Mouse (Mus musculus): ENCODE measurements around the gene Slc13a3. TPM values are rescaled to one million over a fixed set of nuclear protein-coding genes. Genes with fewer than 3 reads are reported as not detected.
"Not testable (repeated sequence)": the region's sequence is repeated elsewhere in the genome, so short reads cannot be mapped to it uniquely, and the experiment has no call there.

Gene Slc13a3
- polyA plus RNA-seq (2011; ENCODE audit: insufficient read length, low read depth, missing spikeins) = 0.16 TPM in 1 of 2 replicates, not detected in the other

DNA sequence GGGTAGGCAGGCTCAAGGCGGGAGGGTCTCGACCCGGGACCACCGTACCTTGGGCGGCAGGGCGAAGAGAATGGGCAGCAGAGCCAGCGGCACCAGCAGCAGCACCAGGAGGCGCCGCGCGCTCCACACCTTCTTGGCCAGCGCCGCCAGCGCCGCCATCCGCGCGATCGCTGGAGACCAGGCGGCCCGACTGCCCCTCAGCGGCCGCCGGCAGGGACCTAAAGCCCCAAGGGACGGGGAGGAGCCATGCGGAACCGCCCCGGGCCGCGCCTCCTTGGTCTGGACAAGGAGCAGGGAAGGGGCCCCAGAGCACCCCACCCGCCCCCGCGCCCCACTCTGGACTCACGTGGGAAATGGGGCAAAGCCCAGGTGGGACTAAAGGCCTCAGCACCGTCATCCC is at the start of gene Slc13a3:
Gene Slc13a3, minus strand, starts transcription at position 228 of the 400 bp plus-strand sequence.
- Histone ChIP-seq H3K4me3 (ENCODE audit: insufficient read depth, low read length) (no peak within 1 kb of the TSS), H3K27ac (ENCODE audit: insufficient read depth, low read length) (no peak within 1 kb of the TSS), H3K4me1 (ENCODE audit: control insufficient read depth, insufficient read depth, low read length) (no peaks in the 10 kb centered on the region)
- TF ChIP-seq POLR2A (IDR thresholded peaks at IDR 0.05; ENCODE audit: low read depth, low read length) (no peak), CTCF (IDR thresholded peaks at IDR 0.05; ENCODE audit: borderline replicate concordance, insufficient read depth, low read length) (no peak)

DNA sequence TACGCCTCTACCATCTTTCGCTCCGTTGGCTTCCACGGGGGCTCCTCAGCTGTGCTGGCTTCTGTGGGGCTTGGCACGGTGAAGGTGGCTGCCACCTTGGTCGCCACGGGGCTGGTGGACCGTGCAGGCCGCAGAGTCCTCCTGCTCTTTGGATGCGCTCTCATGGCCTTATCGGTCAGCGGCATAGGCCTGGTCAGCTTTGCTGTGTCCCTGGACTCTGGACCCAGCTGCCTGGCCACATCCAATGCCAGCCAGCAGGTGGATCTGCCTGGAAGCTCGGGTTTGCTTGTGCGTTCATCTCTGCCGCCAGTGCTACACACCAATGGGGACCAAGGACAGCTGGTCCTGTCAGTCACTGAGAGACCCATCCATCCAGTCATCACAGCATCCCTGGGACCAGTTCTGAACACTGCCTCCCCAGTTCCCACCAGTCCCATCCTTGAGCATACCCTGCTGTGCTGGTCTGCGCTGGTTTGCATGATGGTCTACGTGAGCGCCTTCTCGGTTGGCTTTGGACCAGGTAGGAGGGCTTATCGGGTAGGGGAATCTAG is 42.2 kb upstream of the Slc13a3 start:
- TF ChIP-seq CTCF (IDR thresholded peaks at IDR 0.05; ENCODE audit: borderline replicate concordance, insufficient read depth, low read length) (no peak), POLR2A (IDR thresholded peaks at IDR 0.05; ENCODE audit: low read depth, low read length) (no peak)
- Histone ChIP-seq H3K4me3 (ENCODE audit: insufficient read depth, low read length) (no peak overlapping the region), H3K4me1 (ENCODE audit: control insufficient read depth, insufficient read depth, low read length) (no peaks in the 10 kb centered on the region), H3K27ac (ENCODE audit: insufficient read depth, low read length) (no peak overlapping the region)

GRCm38 (mm10) chr2:165512870-165513600 is 40.0 kb upstream of the Slc13a3 start:
- no peak overlapping the region for H3K27ac ChIP-seq (ENCODE audit: insufficient read depth, low read length)
- H3K4me1 ChIP-seq (ENCODE audit: control insufficient read depth, insufficient read depth, low read length) = no peaks in the 10 kb centered on the region
- TF ChIP-seq POLR2A (IDR thresholded peaks at IDR 0.05; ENCODE audit: low read depth, low read length) (no peak), CTCF (IDR thresholded peaks at IDR 0.05; ENCODE audit: borderline replicate concordance, insufficient read depth, low read length) (no peak)
- H3K4me3 ChIP-seq (ENCODE audit: insufficient read depth, low read length) = no peak overlapping the region

DNA sequence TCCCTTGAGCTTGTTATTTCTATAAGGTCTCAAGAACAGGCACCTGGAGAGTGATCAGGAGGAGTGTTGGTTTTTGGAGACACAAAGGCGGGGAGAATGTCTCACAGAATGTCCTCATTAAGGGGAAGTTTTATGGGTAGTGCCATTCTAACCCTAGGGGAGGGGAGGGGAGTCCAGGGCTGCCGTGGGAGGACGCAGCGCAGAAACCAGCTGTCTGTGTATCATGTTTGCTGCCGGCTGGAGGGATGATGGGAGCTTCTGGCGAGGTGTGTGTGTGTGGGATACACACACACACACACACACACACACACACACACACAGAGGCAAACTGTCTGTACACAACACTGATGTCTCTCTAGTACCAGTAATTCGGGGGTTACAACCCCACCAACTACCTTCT is 39.4 kb upstream of the Slc13a3 start:
- Histone ChIP-seq H3K4me3 (ENCODE audit: insufficient read depth, low read length) (no peak overlapping the region), H3K4me1 (ENCODE audit: control insufficient read depth, insufficient read depth, low read length) (no peaks in the 10 kb centered on the region), H3K27ac (ENCODE audit: insufficient read depth, low read length) (no peak overlapping the region)
- TF ChIP-seq CTCF (IDR thresholded peaks at IDR 0.05; ENCODE audit: borderline replicate concordance, insufficient read depth, low read length) (no peak), POLR2A (IDR thresholded peaks at IDR 0.05; ENCODE audit: low read depth, low read length) (no peak)

- not testable (repeated sequence) for H3K4me1 ChIP-seq (ENCODE audit: control insufficient read depth, insufficient read depth, low read length); H3K4me3 ChIP-seq (ENCODE audit: insufficient read depth, low read length); H3K27ac ChIP-seq (ENCODE audit: insufficient read depth, low read length)
These were observed 38.5 kb upstream of the Slc13a3 start for GRCm38 (mm10) chr2:165511530-165511929.

- H3K4me1 ChIP-seq (ENCODE audit: control insufficient read depth, insufficient read depth, low read length); H3K4me3 ChIP-seq (ENCODE audit: insufficient read depth, low read length); H3K27ac ChIP-seq (ENCODE audit: insufficient read depth, low read length): not testable (repeated sequence)
These were observed 38.0 kb upstream of the Slc13a3 start for GRCm38 (mm10) chr2:165510914-165511458.

DNA sequence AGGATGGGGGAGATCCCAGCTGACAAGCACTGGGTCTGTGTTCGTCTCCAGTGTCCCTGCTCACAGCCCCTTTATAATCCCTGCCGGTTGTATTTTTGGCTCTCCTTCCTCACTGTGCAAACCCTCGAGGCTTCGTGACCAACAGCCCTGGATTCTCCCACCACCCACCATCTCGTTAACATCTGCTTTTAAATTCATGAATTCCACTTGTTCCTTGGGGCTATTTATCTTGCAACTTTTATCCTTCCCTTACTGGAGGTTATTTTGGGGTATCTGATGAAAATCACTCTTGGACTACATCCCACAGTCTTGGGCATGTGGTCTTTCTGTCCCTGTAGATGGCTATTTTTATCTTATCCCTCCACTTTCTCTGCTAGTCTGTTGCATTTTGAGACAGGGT is 37.4 kb upstream of the Slc13a3 start:
- no peak overlapping the region for H3K27ac ChIP-seq (ENCODE audit: insufficient read depth, low read length)
- no peaks in the 10 kb centered on the region for H3K4me1 ChIP-seq (ENCODE audit: control insufficient read depth, insufficient read depth, low read length)
- H3K4me3 ChIP-seq (ENCODE audit: insufficient read depth, low read length) = no peak overlapping the region
- TF ChIP-seq POLR2A (IDR thresholded peaks at IDR 0.05; ENCODE audit: low read depth, low read length) (no peak), CTCF (IDR thresholded peaks at IDR 0.05; ENCODE audit: borderline replicate concordance, insufficient read depth, low read length) (no peak)

- Histone ChIP-seq H3K4me3 (ENCODE audit: insufficient read depth, low read length) (no peak overlapping the region), H3K4me1 (ENCODE audit: control insufficient read depth, insufficient read depth, low read length) (no peaks in the 10 kb centered on the region), H3K27ac (ENCODE audit: insufficient read depth, low read length) (no peak overlapping the region)
- no peak for TF ChIP-seq POLR2A (IDR thresholded peaks at IDR 0.05; ENCODE audit: low read depth, low read length)
- no peak for TF ChIP-seq CTCF (IDR thresholded peaks at IDR 0.05; ENCODE audit: borderline replicate concordance, insufficient read depth, low read length)
These were observed 36.7 kb upstream of the Slc13a3 start for GRCm38 (mm10) chr2:165509686-165510085.

DNA sequence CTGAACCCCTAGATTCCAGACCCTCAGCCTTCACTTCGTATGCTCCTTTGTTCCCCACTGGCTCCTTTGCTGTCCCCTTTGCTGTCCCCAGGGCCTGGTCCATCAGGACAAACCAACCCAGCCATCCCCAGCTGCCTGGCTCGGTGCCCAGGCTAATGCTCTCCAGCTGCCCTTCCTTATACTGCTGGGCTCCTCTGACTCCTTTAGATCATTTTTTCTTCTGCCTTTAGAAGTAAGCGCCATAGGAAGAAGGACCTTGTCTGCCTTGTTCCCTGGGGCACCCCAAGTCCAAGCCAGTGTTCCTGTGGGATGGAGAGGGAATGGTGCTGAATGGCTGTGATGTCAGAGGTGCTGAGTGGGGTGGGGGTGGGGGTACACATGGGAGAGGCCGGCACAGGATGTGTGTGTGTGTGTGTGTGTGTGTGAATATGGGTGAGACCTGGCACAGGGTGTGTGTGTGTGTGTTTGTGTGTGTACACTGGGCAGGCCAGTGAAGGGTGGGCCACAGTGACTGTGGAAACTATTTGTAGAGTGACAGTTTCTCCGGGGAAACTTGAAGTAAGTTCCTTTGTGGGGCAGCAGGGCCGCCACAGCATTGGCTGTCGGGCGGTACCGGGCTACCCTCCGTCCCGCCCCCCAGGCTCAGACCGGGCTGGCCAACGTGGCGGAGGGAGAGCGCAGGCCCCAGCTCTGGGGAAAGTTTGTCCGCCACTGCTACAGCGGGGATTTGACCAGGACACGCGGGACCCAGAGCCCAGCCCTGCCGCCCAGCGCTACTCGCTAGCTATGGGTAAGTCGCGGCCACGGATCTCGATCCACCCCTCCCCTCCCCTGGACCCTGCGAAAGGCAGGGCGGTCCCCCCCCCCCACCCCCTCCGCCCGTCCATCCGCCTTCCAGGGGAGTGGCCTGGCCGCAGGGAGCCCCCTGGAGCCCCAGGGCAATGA is 30.5 kb upstream of the Slc13a3 start, which contains the start of gene Slc2a10:
Gene Slc2a10, plus strand, starts transcription at position 529 of the 945 bp plus-strand sequence.
- H3K27ac ChIP-seq (ENCODE audit: insufficient read depth, low read length) = peak within 1 kb of the TSS; percentile 9; the same call in 1 of the 2 replicates
- H3K4me1 ChIP-seq (ENCODE audit: control insufficient read depth, insufficient read depth, low read length) = no peaks in the 10 kb centered on the region
- TF ChIP-seq POLR2A (IDR thresholded peaks at IDR 0.05; ENCODE audit: low read depth, low read length) (peak; percentile 70), CTCF (IDR thresholded peaks at IDR 0.05; ENCODE audit: borderline replicate concordance, insufficient read depth, low read length) (no peak)
- H3K4me3 ChIP-seq (ENCODE audit: insufficient read depth, low read length) = peak within 1 kb of the TSS; percentile 67

Data from embryonic fibroblast, embryonic 13.5 days (primary cell).